Mouse (Mus musculus) MEL (cell line): ENCODE measurements around the gene Pum1. TPM values are rescaled to one million over a fixed set of nuclear protein-coding genes. Genes with fewer than 3 reads are reported as not detected.

Experiments used
- DNase-seq: peaks from one replicate; pipeline ENCODE4 v3.0.0; 2011; ENCODE audit warnings: low read depth, low spot score
- H3K27ac ChIP-seq: 2 replicates; pipeline ENCODE4 v1.5.1; 2012; ENCODE audit warnings: low read depth, mild to moderate bottlenecking, control low read depth, low read length, moderate library complexity; ENCODE audit not compliant: control insufficient read depth
- H3K27me3 ChIP-seq, 2 experiments: fragments of 150-350 bp in 1 of 2; sonication (generic) in 1 of 2; 2 replicates each; pipeline ENCODE4 v1.6.1; 2012; ENCODE audit warnings: low read length in 2 of 2, mild to moderate bottlenecking in 2 of 2, improper control_type of control experiment in 1 of 2, moderate library complexity in 1 of 2; ENCODE audit not compliant: insufficient read depth in 2 of 2, control insufficient read depth in 1 of 2
- H3K36me3 ChIP-seq, 2 experiments: 2 replicates each; pipeline ENCODE4 v1.6.1; 2012 to 2014; ENCODE audit warnings: low read length in 2 of 2, improper control_type of control experiment in 1 of 2, inconsistent platforms in 1 of 2, mild to moderate bottlenecking in 1 of 2; ENCODE audit not compliant: insufficient read depth in 2 of 2, control insufficient read depth in 1 of 2
- H3K4me1 ChIP-seq, 2 experiments: fragments of 150-350 bp in 1 of 2; sonication (generic) in 1 of 2; 2 replicates each; pipeline ENCODE4 v1.6.1; 2012; ENCODE audit warnings: low read length in 2 of 2, improper control_type of control experiment in 1 of 2, mild to moderate bottlenecking in 1 of 2; ENCODE audit not compliant: insufficient read depth in 2 of 2, control insufficient read depth in 1 of 2
- H3K4me3 ChIP-seq, 2 experiments: fragments of 150-350 bp in 1 of 2; sonication (generic) in 1 of 2; 2 replicates each; pipeline ENCODE4 v1.5.1; 2012; ENCODE audit warnings: low read depth in 2 of 2, low read length in 2 of 2, mild to moderate bottlenecking in 2 of 2, moderate library complexity in 2 of 2, control low read depth in 1 of 2, improper control_type of control experiment in 1 of 2; ENCODE audit not compliant: control insufficient read depth in 1 of 2, insufficient read depth in 1 of 2
- H3K79me2 ChIP-seq: 2 replicates; pipeline ENCODE4 v1.6.1; 2012; ENCODE audit warnings: mild to moderate bottlenecking, low read length, moderate library complexity; ENCODE audit not compliant: control insufficient read depth, poor library complexity, insufficient read depth
- H3K9ac ChIP-seq: 2 replicates; pipeline ENCODE4 v1.6.1; 2012; ENCODE audit warnings: low read depth, mild to moderate bottlenecking, control low read depth, low read length, moderate library complexity; ENCODE audit not compliant: control insufficient read depth, poor library complexity, severe bottlenecking
- H3K9me3 ChIP-seq: fragments of 150-350 bp; sonication (generic); replicated peaks from 2 replicates; pipeline ENCODE4 v1.6.1; 2012; ENCODE audit warnings: mild to moderate bottlenecking, low read length, improper control_type of control experiment, moderate library complexity; ENCODE audit not compliant: insufficient read depth
- CHD2 ChIP-seq: IDR thresholded peaks from 2 replicates; pipeline ENCODE4 v1.6.1; 2011; ENCODE audit warnings: low read length, improper control_type of control experiment
- CTCF ChIP-seq, 3 experiments: IDR thresholded peaks in 2 of 3; conservative IDR thresholded peaks in 1 of 3; 2 replicates each; pipeline ENCODE4 v1.5.1; 2011 to 2012; ENCODE audit warnings: low read length in 3 of 3, low read depth in 2 of 3, mild to moderate bottlenecking in 2 of 3, improper control_type of control experiment in 1 of 3, inconsistent platforms in 1 of 3, mixed read lengths in 1 of 3, moderate library complexity in 1 of 3; ENCODE audit not compliant: control insufficient read depth in 1 of 3, insufficient read depth in 1 of 3, poor library complexity in 1 of 3, severe bottlenecking in 1 of 3
- E2F4 ChIP-seq: IDR thresholded peaks from 2 replicates; pipeline ENCODE4 v1.6.1; 2011; ENCODE audit warnings: low read depth, low read length, improper control_type of control experiment, borderline replicate concordance
- ELF1 ChIP-seq: IDR thresholded peaks from 2 replicates; pipeline ENCODE4 v1.6.1; 2014; ENCODE audit warnings: low read depth, mild to moderate bottlenecking, inconsistent platforms, low read length, improper control_type of control experiment, moderate library complexity
- EP300 ChIP-seq, 2 experiments: IDR thresholded peaks; 2 replicates each; pipeline ENCODE4 v1.6.1; 2011; ENCODE audit warnings: improper control_type of control experiment in 2 of 2, low read length in 2 of 2, low read depth in 1 of 2, mild to moderate bottlenecking in 1 of 2
- GABPA ChIP-seq: IDR thresholded peaks from 2 replicates; pipeline ENCODE4 v1.6.1; 2012; ENCODE audit warnings: low read depth, mild to moderate bottlenecking, inconsistent platforms, low read length, improper control_type of control experiment, moderate library complexity
- GATA1 ChIP-seq: IDR thresholded peaks from 2 replicates; pipeline ENCODE4 v1.6.1; 2011; ENCODE audit warnings: low read depth, low read length, improper control_type of control experiment
- JUND ChIP-seq: IDR thresholded peaks from 2 replicates; pipeline ENCODE4 v1.6.1; 2011; ENCODE audit warnings: low read depth, mild to moderate bottlenecking, improper control_type of control experiment, low read length
- KAT2A ChIP-seq: conservative IDR thresholded peaks from 2 replicates; pipeline ENCODE4 v1.6.1; 2012; ENCODE audit warnings: low read depth, low read length, improper control_type of control experiment, inconsistent platforms
- MEF2A ChIP-seq: IDR thresholded peaks from 2 replicates; pipeline ENCODE4 v1.6.1; 2014; ENCODE audit warnings: low read depth, mild to moderate bottlenecking, inconsistent platforms, low read length, improper control_type of control experiment; ENCODE audit not compliant: poor library complexity, insufficient replicate concordance, severe bottlenecking; ENCODE audit errors: extremely low read depth
- MXI1 ChIP-seq: IDR thresholded peaks from 2 replicates; pipeline ENCODE4 v1.6.1; 2011; ENCODE audit warnings: mild to moderate bottlenecking, low read depth, low read length, improper control_type of control experiment
- NELFE ChIP-seq: IDR thresholded peaks from 2 replicates; pipeline ENCODE4 v1.6.1; 2011; ENCODE audit warnings: low read depth, low read length, improper control_type of control experiment
- NRF1 ChIP-seq: IDR thresholded peaks from 2 replicates; pipeline ENCODE4 v1.6.1; 2014; ENCODE audit warnings: low read depth, mild to moderate bottlenecking, inconsistent platforms, low read length, improper control_type of control experiment, moderate library complexity; ENCODE audit not compliant: poor library complexity, insufficient read depth, severe bottlenecking
- POLR2A ChIP-seq, 2 experiments: IDR thresholded peaks; 2 replicates each; pipeline ENCODE4 v1.6.1; 2011 to 2012; ENCODE audit warnings: low read length in 2 of 2, mild to moderate bottlenecking in 2 of 2, control low read depth in 1 of 2, improper control_type of control experiment in 1 of 2, low read depth in 1 of 2, moderate library complexity in 1 of 2; ENCODE audit not compliant: control insufficient read depth in 1 of 2, insufficient read depth in 1 of 2, poor library complexity in 1 of 2
- RAD21 ChIP-seq: IDR thresholded peaks from 2 replicates; pipeline ENCODE4 v1.6.1; 2011; ENCODE audit warnings: mild to moderate bottlenecking, low read depth, low read length, improper control_type of control experiment
- RCOR1 ChIP-seq: IDR thresholded peaks from 2 replicates; pipeline ENCODE4 v1.6.1; 2012; ENCODE audit warnings: low read depth, mild to moderate bottlenecking, inconsistent platforms, low read length, improper control_type of control experiment
- SMC3 ChIP-seq: IDR thresholded peaks from 2 replicates; pipeline ENCODE4 v1.6.1; 2011; ENCODE audit warnings: low read depth, low read length, improper control_type of control experiment
- TAL1 ChIP-seq: IDR thresholded peaks from 2 replicates; pipeline ENCODE4 v1.6.1; 2012; ENCODE audit warnings: mild to moderate bottlenecking, inconsistent platforms, low read length, moderate library complexity, mixed read lengths
- TCF12 ChIP-seq: IDR thresholded peaks from 2 replicates; pipeline ENCODE4 v1.6.1; 2014; ENCODE audit warnings: low read depth, mild to moderate bottlenecking, inconsistent platforms, low read length, improper control_type of control experiment, moderate library complexity
- UBTF ChIP-seq: IDR thresholded peaks from 2 replicates; pipeline ENCODE4 v1.6.1; 2012; ENCODE audit warnings: low read depth, mild to moderate bottlenecking, inconsistent platforms, low read length, improper control_type of control experiment, moderate library complexity, borderline replicate concordance; ENCODE audit not compliant: insufficient read depth
- USF1 ChIP-seq: IDR thresholded peaks from 2 replicates; pipeline ENCODE4 v1.6.1; 2014; ENCODE audit warnings: low read depth, mild to moderate bottlenecking, inconsistent platforms, low read length, improper control_type of control experiment, moderate library complexity
- ZMIZ1 ChIP-seq: IDR thresholded peaks from 2 replicates; pipeline ENCODE4 v1.6.1; 2012; ENCODE audit warnings: low read depth, mild to moderate bottlenecking, inconsistent platforms, low read length, improper control_type of control experiment, moderate library complexity
- polyA plus RNA-seq, 2 experiments: library from polyadenylated mRNA; stranded (reverse) in 1 of 2; unstranded in 1 of 2; fragments of >175 nt in 1 of 2; fragments of >200 nt in 1 of 2; gene quantifications; 2 replicates each; pipeline versions ENCODE4 v1.2.1 to v1.2.4; 2012; ENCODE audit warnings: low replicate concordance in 2 of 2, low read depth in 1 of 2; ENCODE audit not compliant: insufficient read length in 2 of 2, insufficient read depth in 1 of 2, missing spikeins in 1 of 2
- total RNA-seq: library from RNA; depleted of rRNA; stranded (reverse); fragments of 300-350 nt; gene quantifications from 2 replicates; pipeline ENCODE4 v1.2.3, GENCODE M21; 2012

Pum1 gene
- total and polyA plus RNA-seq, 3 experiments = 31.9 to 46.2 (median 36.1) TPM

DNA sequence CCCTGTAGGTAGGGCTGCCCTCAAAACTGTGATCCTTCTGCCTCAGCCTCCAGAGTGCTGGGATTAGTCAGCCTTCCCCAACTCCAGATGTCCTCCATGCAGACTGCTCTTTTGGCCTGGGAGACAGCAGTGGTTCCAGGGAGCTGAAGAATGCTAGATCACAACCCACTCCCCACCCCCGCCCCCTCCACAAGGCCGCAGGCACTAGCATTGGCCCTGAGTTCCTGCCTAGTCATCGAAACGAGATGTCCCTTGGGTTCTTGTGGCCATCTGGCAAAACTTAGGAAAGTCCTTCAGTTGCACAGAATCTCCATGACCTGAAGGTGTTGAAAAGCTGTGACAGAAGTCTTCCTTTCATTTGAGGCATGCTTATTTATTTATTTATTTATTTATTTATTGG, 10.6 kb upstream of the Pum1 start:
- no peak for TF ChIP-seq ELF1
- TF ChIP-seq MXI1 = no peak
- no peak for TF ChIP-seq SMC3
- TF ChIP-seq POLR2A (IDR thresholded peaks at IDR 0.05; ENCODE audit: control insufficient read depth in 1 of 2, insufficient read depth in 1 of 2, low read depth in 1 of 2, low read length in 2 of 2, poor library complexity in 1 of 2) = no peak
- no peak for TF ChIP-seq KAT2A
- TF ChIP-seq UBTF = no peak
- no peak for TF ChIP-seq MEF2A
- TF ChIP-seq NRF1 = no peak
- TF ChIP-seq GATA1 = no peak
- no peak for TF ChIP-seq E2F4
- TF ChIP-seq JUND = no peak
- no peak for TF ChIP-seq NELFE
- no peak for TF ChIP-seq EP300 (IDR thresholded peaks at IDR 0.05; ENCODE audit: low read depth in 1 of 2, low read length in 2 of 2)
- TF ChIP-seq USF1 = no peak
- TF ChIP-seq TCF12 = no peak
- no peak for TF ChIP-seq GABPA
- TF ChIP-seq TAL1 = no peak
- H3K9ac ChIP-seq = no peak overlapping the region
- H3K4me3 ChIP-seq = no peak overlapping the region
- no peaks in the 10 kb centered on the region; a peak in 2 of 4 replicates for H3K27me3 ChIP-seq
- H3K9me3 ChIP-seq = no peaks in the 10 kb centered on the region
- H3K4me1 ChIP-seq = no peaks in the 10 kb centered on the region
- DNase-seq = no peak
- H3K79me2 ChIP-seq = no peaks in the 10 kb centered on the region
- no peak overlapping the region for H3K27ac ChIP-seq
- no peaks in the 10 kb centered on the region for H3K36me3 ChIP-seq

GRCm38 (mm10) chr4:130657820-130658565, 5.1 kb upstream of the Pum1 start:
- H3K4me3 ChIP-seq = no peak overlapping the region
- H3K9ac ChIP-seq = no peak overlapping the region
- no peak for TF ChIP-seq CHD2
- TF ChIP-seq USF1 = no peak
- TF ChIP-seq TAL1 = no peak
- TF ChIP-seq UBTF = no peak
- no peak for TF ChIP-seq POLR2A (IDR thresholded peaks at IDR 0.05; ENCODE audit: control insufficient read depth in 1 of 2, insufficient read depth in 1 of 2, low read depth in 1 of 2, low read length in 2 of 2, poor library complexity in 1 of 2)
- no peak for TF ChIP-seq GATA1
- TF ChIP-seq CTCF (IDR thresholded peaks at IDR 0.05 in 2 of 3, conservative IDR thresholded peaks at IDR 0.05 in 1 of 3; ENCODE audit: control insufficient read depth in 1 of 3, insufficient read depth in 1 of 3, low read depth in 2 of 3, low read length in 3 of 3, poor library complexity in 1 of 3, severe bottlenecking in 1 of 3) = no peak
- TF ChIP-seq ZMIZ1 = no peak
- no peak for TF ChIP-seq RAD21
- TF ChIP-seq RCOR1 = no peak
- H3K27me3 ChIP-seq = no peaks in the 10 kb centered on the region
- DNase-seq = no peak
- H3K36me3 ChIP-seq = peaks cover 0 to 2% of the 10 kb centered on the region in 2 experiments; a peak in 1 of 4 replicates
- no peaks in the 10 kb centered on the region; the same call in 1 of the 2 replicates for H3K79me2 ChIP-seq
- no peaks in the 10 kb centered on the region for H3K4me1 ChIP-seq
- no peaks in the 10 kb centered on the region for H3K9me3 ChIP-seq
- no peak overlapping the region for H3K27ac ChIP-seq
